Mouse (Mus musculus) liver, postnatal 0 days (tissue): ENCODE results near the gene Cd6.

Experiments used
- CTCF ChIP-seq: sonication (generic); IDR thresholded peaks from 2 replicates; pipeline ENCODE4 v1.5.1; 2016; ENCODE audit warnings: antibody characterized with exemption, low read depth
- EP300 ChIP-seq: IDR thresholded peaks from 2 replicates; pipeline ENCODE4 v1.6.1; 2016; ENCODE audit warnings: antibody characterized with exemption, low read depth, mild to moderate bottlenecking

DNA sequence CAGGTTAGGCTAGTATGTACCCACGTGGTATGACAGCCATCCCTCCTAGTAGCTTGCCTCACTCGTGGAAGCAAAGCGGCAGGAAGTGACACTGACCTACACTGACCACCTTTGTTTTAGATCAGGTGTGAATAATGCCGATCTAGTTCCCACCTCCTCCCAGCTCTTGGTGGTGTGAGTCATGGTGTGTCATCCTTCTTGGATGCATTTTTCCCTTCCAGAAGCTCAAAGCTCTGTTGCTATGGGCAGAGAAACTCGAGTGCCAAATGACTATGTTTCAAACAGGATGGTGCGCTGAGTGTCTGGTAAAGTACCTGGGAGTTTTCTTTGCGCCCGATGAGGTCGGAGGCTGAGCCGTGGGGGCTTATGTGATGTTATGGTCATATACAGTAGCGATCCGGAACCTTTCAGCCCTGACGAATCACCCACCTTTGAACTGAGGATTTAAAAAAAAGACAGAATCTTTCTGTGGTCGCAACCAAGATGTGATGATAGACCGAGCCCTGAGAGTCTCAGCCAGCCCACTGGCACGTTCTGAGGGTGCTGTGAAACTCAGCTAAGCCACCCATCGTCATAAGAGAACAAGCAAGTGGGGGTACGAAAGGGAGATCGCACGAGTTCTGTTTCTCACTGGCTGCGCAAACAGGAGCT is 66.4 kb downstream of the Cd6 start:
- TF ChIP-seq CTCF (no peak), EP300 (no peak)
